Mouse (Mus musculus) intestine, postnatal 0 days (tissue): ENCODE measurements around the gene Pcyox1. TPM values are rescaled to one million over a fixed set of nuclear protein-coding genes. Genes with fewer than 3 reads are reported as not detected.

Experiments
- ATAC-seq: fragments of 200-750 bp; cut with Nextera tagmentation; 2 replicates; pipeline ENCODE4 v1.8.0; 2017; ENCODE audit warnings: mild to moderate bottlenecking, moderate TSS enrichment, moderate library complexity
- H3K27ac ChIP-seq: fragments of 300-500 bp; sonication (generic); 2 replicates; pipeline ENCODE4 v1.5.1; 2014; ENCODE audit warnings: mild to moderate bottlenecking, low read depth, low read length, moderate library complexity
- H3K27me3 ChIP-seq: fragments of 300-500 bp; sonication (generic); replicated peaks from 2 replicates; pipeline ENCODE4 v1.6.1; 2014; ENCODE audit warnings: low read length, mixed read lengths; ENCODE audit not compliant: control insufficient read depth, insufficient read depth
- H3K36me3 ChIP-seq: fragments of 300-500 bp; sonication (generic); 2 replicates; pipeline ENCODE4 v1.6.1; 2014; ENCODE audit warnings: mild to moderate bottlenecking, moderate library complexity; ENCODE audit not compliant: control insufficient read depth, insufficient read depth
- H3K4me1 ChIP-seq: fragments of 300-500 bp; sonication (generic); replicated peaks from 2 replicates; pipeline ENCODE4 v1.6.1; 2014; ENCODE audit warnings: antibody characterized with exemption, low read length, mixed read lengths; ENCODE audit not compliant: control insufficient read depth, insufficient read depth
- H3K4me2 ChIP-seq: fragments of 300-500 bp; sonication (generic); replicated peaks from 2 replicates; pipeline ENCODE4 v1.6.1; 2014; ENCODE audit warnings: low read depth, mild to moderate bottlenecking, moderate library complexity
- H3K4me3 ChIP-seq: fragments of 300-500 bp; sonication (generic); 2 replicates; pipeline ENCODE4 v1.5.1; 2014; ENCODE audit warnings: low read depth, low read length
- H3K9ac ChIP-seq: fragments of 300-500 bp; sonication (generic); 2 replicates; pipeline ENCODE4 v1.6.1; 2014; ENCODE audit warnings: mild to moderate bottlenecking, low read depth, low read length
- H3K9me3 ChIP-seq: fragments of 300-500 bp; sonication (generic); 2 replicates; pipeline ENCODE4 v1.6.1; 2016; ENCODE audit warnings: mixed run types; ENCODE audit not compliant: control insufficient read depth
- CTCF ChIP-seq: sonication (generic); IDR thresholded peaks from 2 replicates; pipeline ENCODE4 v1.5.1; 2016; ENCODE audit warnings: low read depth, mild to moderate bottlenecking, control low read depth, antibody characterized with exemption, moderate library complexity
- WGBS: fragments of 180-500 bp; shearing (Covaris S2); extraction: QIAGEN DNeasy Blood & Tissue Kit; methylation state at CpG from one replicate; pipeline ENCODE4 v1.1.7; 2014; 5-methylcytosine and 5-hydroxymethylcytosine counted together
- polyA plus RNA-seq: library from polyadenylated mRNA; unstranded; fragments of >200 nt; fragmentation: Nextera tagmentation; extraction: Ambion mirVana; gene quantifications from 2 replicates; pipeline ENCODE4 v1.2.1, GENCODE M21; 2015

The Pcyox1 gene
- polyA plus RNA-seq, 1 experiment from 2014 or later = 37.8 TPM

DNA sequence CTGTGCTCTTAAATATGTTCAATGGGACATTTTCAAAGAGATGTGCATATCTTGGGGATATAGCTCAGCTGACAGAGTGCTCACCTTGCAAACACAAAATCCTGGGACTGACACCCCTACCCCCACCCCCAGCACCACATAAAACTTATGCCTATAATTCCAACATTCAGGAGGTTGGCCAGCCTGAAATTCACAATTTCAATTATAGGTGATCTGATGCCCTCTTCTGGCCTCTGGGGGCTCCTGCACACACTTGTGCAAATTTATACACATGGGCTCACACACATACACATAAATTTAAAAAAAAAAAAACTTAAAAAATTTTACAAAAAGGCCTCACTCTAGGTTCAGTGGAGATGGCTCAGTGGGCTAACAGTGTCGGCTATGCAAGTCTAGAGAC, 3.8 kb downstream of the Pcyox1 start:
- Histone ChIP-seq H3K4me2 (no peak overlapping the region), H3K9ac (no peak overlapping the region), H3K4me3 (no peak overlapping the region), H3K27ac (no peak overlapping the region), H3K4me1 (0 out of 2 replicates have a peak, but pooled peaks cover 10% of the 10 kb centered on the region), H3K36me3 (peaks cover 42% of the 10 kb centered on the region), H3K27me3 (no peaks in the 10 kb centered on the region), H3K9me3 (no peaks in the 10 kb centered on the region)
- no peak for ATAC-seq
- 93% methylated on average over 1 of the region's 1 CpGs for WGBS
- TF ChIP-seq CTCF = peak; percentile 31; the same call in 1 of the 2 replicates

DNA sequence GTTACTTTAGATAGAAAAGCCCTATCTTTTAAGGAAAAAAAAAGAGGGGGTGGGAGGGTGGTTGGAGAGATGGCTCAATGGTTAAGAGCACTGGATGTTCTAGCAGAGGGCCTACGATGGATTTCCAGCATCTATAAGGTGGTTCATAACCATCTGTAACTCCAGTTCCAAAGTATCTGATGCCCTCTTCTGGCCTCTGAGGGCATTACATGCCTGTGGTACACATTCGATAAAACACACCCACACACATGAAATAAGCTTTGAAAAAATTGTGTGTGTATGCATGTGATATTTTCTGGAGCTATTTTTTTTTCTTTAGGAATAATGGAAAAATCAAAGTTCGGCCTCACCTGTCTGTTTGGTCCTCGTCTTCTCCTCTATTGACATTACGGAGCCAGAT, 5.6 kb downstream of the Pcyox1 start:
- H3K4me2 ChIP-seq = no peak overlapping the region
- ATAC-seq = no peak
- H3K36me3 ChIP-seq = peaks cover 48% of the 10 kb centered on the region
- H3K4me3 ChIP-seq = no peak overlapping the region
- no peaks in the 10 kb centered on the region for H3K27me3 ChIP-seq
- H3K4me1 ChIP-seq = 0 out of 2 replicates have a peak, but pooled peaks cover 10% of the 10 kb centered on the region
- 91% methylated on average over 5 of the region's 5 CpGs for WGBS
- no peak overlapping the region for H3K27ac ChIP-seq
- H3K9ac ChIP-seq = no peak overlapping the region
- no peaks in the 10 kb centered on the region for H3K9me3 ChIP-seq
- peak; percentile 55 for TF ChIP-seq CTCF

DNA sequence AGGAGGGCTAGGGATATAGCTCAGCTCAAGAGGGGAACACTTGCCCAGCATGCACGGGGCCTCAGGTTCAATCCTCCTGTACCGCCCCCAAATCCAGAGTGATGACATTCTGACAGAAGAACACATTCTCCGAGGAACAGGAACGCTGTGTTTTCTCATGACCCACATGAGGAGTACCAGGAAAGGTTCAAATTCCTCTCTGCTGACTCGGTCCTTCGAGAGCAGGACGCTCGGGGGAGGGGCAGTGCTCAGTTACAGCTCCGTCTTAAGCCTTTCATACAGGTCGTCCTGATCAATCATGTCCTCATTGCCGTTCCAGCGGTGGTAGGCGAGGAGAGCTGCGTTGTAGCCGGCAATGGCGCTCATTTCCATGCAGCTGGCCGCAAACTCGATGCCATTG, 8.5 kb downstream of the Pcyox1 start:
- no peaks in the 10 kb centered on the region for H3K9me3 ChIP-seq
- H3K4me1 ChIP-seq = no peaks in the 10 kb centered on the region
- 0 out of 2 replicates have a peak, but pooled peaks have one; percentile 22 for ATAC-seq
- H3K36me3 ChIP-seq = peaks cover 44% of the 10 kb centered on the region
- no peak overlapping the region for H3K4me3 ChIP-seq
- no peaks in the 10 kb centered on the region for H3K27me3 ChIP-seq
- H3K27ac ChIP-seq = no peak overlapping the region
- no peak overlapping the region for H3K4me2 ChIP-seq
- H3K9ac ChIP-seq = no peak overlapping the region
- TF ChIP-seq CTCF = no peak
- WGBS = 74% methylated on average over 18 of the region's 18 CpGs

DNA sequence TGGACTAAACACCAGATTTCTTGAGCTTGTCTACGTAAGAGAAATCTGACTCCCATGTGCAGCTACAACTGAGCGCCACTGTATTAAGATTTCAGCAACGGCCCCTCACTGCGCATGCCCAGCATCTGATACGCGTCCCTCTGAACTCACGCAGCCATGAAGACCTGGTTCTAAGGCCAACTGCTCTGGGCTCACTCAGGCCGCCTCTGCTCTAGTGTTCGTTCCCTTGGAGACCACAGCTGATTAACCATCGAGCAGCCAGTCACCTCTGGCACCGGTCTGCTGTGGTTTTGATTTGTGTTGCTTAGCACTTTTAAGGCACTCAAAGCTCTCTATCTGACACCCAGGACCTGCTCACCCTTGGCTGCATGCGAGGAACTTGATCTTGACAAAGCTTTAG, 9.6 kb downstream of the Pcyox1 start:
- H3K4me2 ChIP-seq = no peak overlapping the region
- no peak for ATAC-seq
- no peaks in the 10 kb centered on the region for H3K4me1 ChIP-seq
- no peak overlapping the region for H3K9ac ChIP-seq
- 89% methylated on average over 12 of the region's 12 CpGs for WGBS
- H3K4me3 ChIP-seq = no peak overlapping the region
- no peak for TF ChIP-seq CTCF
- no peak overlapping the region; the same call in 1 of the 2 replicates for H3K27ac ChIP-seq
- no peaks in the 10 kb centered on the region for H3K9me3 ChIP-seq
- peaks cover 44% of the 10 kb centered on the region for H3K36me3 ChIP-seq
- H3K27me3 ChIP-seq = no peaks in the 10 kb centered on the region

DNA sequence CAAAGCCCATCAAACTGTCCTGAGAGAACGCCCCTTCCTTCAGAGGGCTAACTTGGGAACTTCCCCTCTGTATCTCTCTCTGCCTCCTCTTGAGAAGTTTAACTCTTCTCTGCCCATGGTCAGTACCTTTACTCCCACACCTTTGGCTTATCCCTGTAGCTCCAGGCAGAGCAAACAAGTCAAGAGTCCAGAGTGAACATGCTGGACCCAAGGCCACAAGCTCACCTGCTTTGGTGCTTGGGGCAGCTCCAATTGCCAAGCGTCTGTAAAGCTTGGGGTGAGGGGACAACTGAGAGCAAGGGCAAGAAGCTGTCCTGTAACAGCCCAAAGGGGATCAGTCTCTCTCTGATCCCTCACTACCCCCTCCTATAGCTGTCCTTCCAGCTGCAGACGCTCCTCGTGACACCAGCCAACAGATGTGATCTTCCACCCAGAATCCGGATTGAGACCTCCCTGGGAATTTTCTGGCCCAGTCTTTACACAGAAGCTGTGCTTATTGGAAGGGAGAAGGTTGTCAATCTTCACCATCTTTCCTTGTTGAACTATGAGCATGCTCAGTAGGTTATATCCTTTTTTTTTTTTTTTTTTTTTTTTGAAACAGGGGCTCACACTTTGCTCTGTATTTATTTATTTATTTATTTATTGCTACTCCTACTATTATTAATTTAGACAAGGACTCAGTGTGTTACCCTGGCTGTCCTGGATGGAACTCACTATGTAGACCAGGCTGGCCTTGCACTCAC, 11.4 kb downstream of the Pcyox1 start:
- H3K36me3 ChIP-seq = peaks cover 29% of the 10 kb centered on the region
- H3K27ac ChIP-seq = no peak overlapping the region
- 81% methylated on average over 5 of the region's 5 CpGs for WGBS
- no peaks in the 10 kb centered on the region for H3K9me3 ChIP-seq
- TF ChIP-seq CTCF = no peak
- H3K27me3 ChIP-seq = no peaks in the 10 kb centered on the region
- no peak overlapping the region for H3K9ac ChIP-seq
- no peak for ATAC-seq
- no peak overlapping the region for H3K4me2 ChIP-seq
- H3K4me1 ChIP-seq = no peaks in the 10 kb centered on the region
- H3K4me3 ChIP-seq = no peak overlapping the region

DNA sequence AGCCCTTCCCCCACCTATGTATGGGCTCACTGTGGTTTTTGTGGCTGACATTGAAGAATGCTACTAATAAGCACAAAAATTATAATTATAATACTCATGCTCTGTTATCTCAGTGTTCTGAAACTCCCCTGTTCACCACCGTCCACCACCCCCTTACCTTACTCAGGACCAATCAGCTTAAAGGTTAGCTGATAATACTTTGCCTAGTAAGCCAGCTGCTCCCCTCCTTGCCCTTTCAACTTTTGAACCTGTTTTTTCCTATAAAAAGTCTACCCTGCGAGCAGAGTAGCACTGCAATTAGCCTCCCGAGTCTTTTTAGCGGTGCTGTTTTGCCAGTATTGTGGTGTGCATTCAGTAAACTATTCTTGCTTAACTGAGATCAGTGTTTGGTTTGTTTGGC, 12.3 kb downstream of the Pcyox1 start:
- TF ChIP-seq CTCF = no peak
- 43% methylated on average over 4 of the region's 4 CpGs for WGBS
- Histone ChIP-seq H3K4me3 (no peak overlapping the region), H3K4me2 (no peak overlapping the region), H3K4me1 (no peaks in the 10 kb centered on the region), H3K27ac (no peak overlapping the region), H3K9ac (no peak overlapping the region), H3K27me3 (no peaks in the 10 kb centered on the region), H3K36me3 (peaks cover 25% of the 10 kb centered on the region), H3K9me3 (no peaks in the 10 kb centered on the region)
- ATAC-seq = no peak

DNA sequence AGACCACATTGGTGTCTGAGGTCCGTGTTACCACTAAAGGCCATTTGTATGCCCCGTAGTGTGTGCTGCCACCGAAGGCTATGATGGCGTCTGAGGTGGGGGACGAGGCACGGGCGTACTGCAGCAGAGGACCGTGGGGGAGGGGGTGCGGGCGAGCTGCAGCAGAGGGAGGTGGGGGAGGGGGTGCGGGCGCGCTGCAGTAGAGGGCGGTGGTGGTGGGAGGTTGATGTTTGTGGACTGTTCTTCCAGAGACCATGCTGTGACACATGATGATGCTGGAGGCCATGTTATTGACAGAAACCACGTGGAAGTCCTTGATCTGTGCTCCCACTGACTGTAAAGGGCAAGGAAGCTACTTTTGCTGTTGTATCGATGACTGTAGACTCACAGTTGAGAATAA, 13.6 kb downstream of the Pcyox1 start:
- no peak for TF ChIP-seq CTCF
- ATAC-seq = no peak
- WGBS = 51% methylated on average over 16 of the region's 16 CpGs

More for the DNA sequence above, 13.6 kb downstream of the Pcyox1 start:
- H3K27ac ChIP-seq = no peak overlapping the region
- no peaks in the 10 kb centered on the region for H3K4me1 ChIP-seq
- no peak overlapping the region for H3K9ac ChIP-seq
- peaks cover 21% of the 10 kb centered on the region for H3K36me3 ChIP-seq
- H3K4me2 ChIP-seq = no peak overlapping the region
- no peak overlapping the region for H3K4me3 ChIP-seq
- no peaks in the 10 kb centered on the region for H3K9me3 ChIP-seq
- H3K27me3 ChIP-seq = no peaks in the 10 kb centered on the region
